Mouse (Mus musculus) forebrain, postnatal 0 days (tissue): Measurements from ENCODE around the gene Il18r1. TPM values are rescaled to one million over a fixed set of nuclear protein-coding genes. Genes with fewer than 3 reads are reported as not detected.

Source experiments
- ATAC-seq: fragments of 200-750 bp; cut with Nextera tagmentation; 2 replicates; pipeline ENCODE4 v1.8.0; 2017; ENCODE audit warnings: mild to moderate bottlenecking, moderate library complexity
- DNase-seq: peaks from one replicate; pipeline ENCODE4 v3.0.0-alpha.2; 2015
- H3K27ac ChIP-seq: fragments of 300-500 bp; sonication (generic); 2 replicates; pipeline ENCODE4 v1.5.1; 2014; ENCODE audit warnings: low read depth, mild to moderate bottlenecking, antibody characterized with exemption, low read length, moderate library complexity, mixed read lengths
- H3K27me3 ChIP-seq: fragments of 300-500 bp; sonication (generic); 2 replicates; pipeline ENCODE4 v1.6.1; 2014; ENCODE audit warnings: mild to moderate bottlenecking, low read length, mixed read lengths; ENCODE audit not compliant: insufficient read depth
- H3K36me3 ChIP-seq: fragments of 300-500 bp; sonication (generic); 2 replicates; pipeline ENCODE4 v1.6.1; 2014; ENCODE audit warnings: mild to moderate bottlenecking, moderate library complexity; ENCODE audit not compliant: insufficient read depth
- H3K4me1 ChIP-seq: fragments of 300-500 bp; sonication (generic); 2 replicates; pipeline ENCODE4 v1.6.1; 2014; ENCODE audit warnings: antibody characterized with exemption; ENCODE audit not compliant: insufficient read depth
- H3K4me2 ChIP-seq: fragments of 300-500 bp; sonication (generic); 2 replicates; pipeline ENCODE4 v1.6.1; 2014; ENCODE audit warnings: low read depth, mild to moderate bottlenecking, moderate library complexity
- H3K4me3 ChIP-seq: fragments of 300-500 bp; sonication (generic); 2 replicates; pipeline ENCODE4 v1.5.1; 2014; ENCODE audit warnings: low read depth, low read length, mixed read lengths
- H3K9ac ChIP-seq: fragments of 300-500 bp; sonication (generic); 2 replicates; pipeline ENCODE4 v1.6.1; 2014; ENCODE audit warnings: mild to moderate bottlenecking
- H3K9me3 ChIP-seq: fragments of 300-500 bp; sonication (generic); 2 replicates; pipeline ENCODE4 v1.6.1; 2016; ENCODE audit warnings: low read length
- CTCF ChIP-seq: sonication (generic); IDR thresholded peaks from 2 replicates; pipeline ENCODE4 v1.5.1; 2016; ENCODE audit warnings: antibody characterized with exemption, control low read depth, low read depth
- whole genome bisulfite sequencing: fragments of 180-500 bp; shearing (Covaris S2); extraction: QIAGEN DNeasy Blood & Tissue Kit; methylation state at CpG from one replicate; pipeline ENCODE4 v1.1.7; 2014; 5-methylcytosine and 5-hydroxymethylcytosine counted together
- polyA plus RNA-seq: library from polyadenylated mRNA; unstranded; fragments of >200 nt; fragmentation: Nextera tagmentation; extraction: Ambion mirVana; gene quantifications from 2 replicates; pipeline ENCODE4 v1.2.1, GENCODE M21; 2015
- total RNA-seq: library from RNA; depleted of rRNA; stranded (reverse); fragments of >200 nt; gene quantifications from 2 replicates; pipeline ENCODE4 v1.2.3, GENCODE M21; 2014

The Il18r1 gene
- total and polyA plus RNA-seq, 2 experiments from 2014 or later, result not detected

GRCm38 (mm10) chr1:40499708-40500107 lies 34.4 kb downstream of the Il18r1 start:
- H3K9me3 ChIP-seq, result no peaks in the 10 kb centered on the region
- H3K27ac ChIP-seq, result no peak overlapping the region
- H3K36me3 ChIP-seq, result no peaks in the 10 kb centered on the region
- no peak for DNase-seq
- 82% methylated on average over 1 of the region's 1 CpGs for WGBS
- no peak overlapping the region for H3K4me3 ChIP-seq
- H3K27me3 ChIP-seq, result no peaks in the 10 kb centered on the region
- no peaks in the 10 kb centered on the region for H3K4me1 ChIP-seq
- H3K4me2 ChIP-seq, result no peak overlapping the region
- TF ChIP-seq CTCF, result no peak
- H3K9ac ChIP-seq, result no peak overlapping the region
- no peak for ATAC-seq

- H3K4me3 ChIP-seq, result no peak overlapping the region
- 86% methylated on average over 4 of the region's 4 CpGs for WGBS
- no peaks in the 10 kb centered on the region for H3K9me3 ChIP-seq
- no peak for ATAC-seq
- no peak overlapping the region for H3K4me2 ChIP-seq
- no peak overlapping the region for H3K9ac ChIP-seq
- no peaks in the 10 kb centered on the region for H3K27me3 ChIP-seq
- no peaks in the 10 kb centered on the region for H3K4me1 ChIP-seq
- no peak for DNase-seq
- H3K27ac ChIP-seq, result no peak overlapping the region
- no peak for TF ChIP-seq CTCF
- no peaks in the 10 kb centered on the region for H3K36me3 ChIP-seq
Observed at GRCm38 (mm10) chr1:40501126-40501525, 35.8 kb downstream of the Il18r1 start.

DNA sequence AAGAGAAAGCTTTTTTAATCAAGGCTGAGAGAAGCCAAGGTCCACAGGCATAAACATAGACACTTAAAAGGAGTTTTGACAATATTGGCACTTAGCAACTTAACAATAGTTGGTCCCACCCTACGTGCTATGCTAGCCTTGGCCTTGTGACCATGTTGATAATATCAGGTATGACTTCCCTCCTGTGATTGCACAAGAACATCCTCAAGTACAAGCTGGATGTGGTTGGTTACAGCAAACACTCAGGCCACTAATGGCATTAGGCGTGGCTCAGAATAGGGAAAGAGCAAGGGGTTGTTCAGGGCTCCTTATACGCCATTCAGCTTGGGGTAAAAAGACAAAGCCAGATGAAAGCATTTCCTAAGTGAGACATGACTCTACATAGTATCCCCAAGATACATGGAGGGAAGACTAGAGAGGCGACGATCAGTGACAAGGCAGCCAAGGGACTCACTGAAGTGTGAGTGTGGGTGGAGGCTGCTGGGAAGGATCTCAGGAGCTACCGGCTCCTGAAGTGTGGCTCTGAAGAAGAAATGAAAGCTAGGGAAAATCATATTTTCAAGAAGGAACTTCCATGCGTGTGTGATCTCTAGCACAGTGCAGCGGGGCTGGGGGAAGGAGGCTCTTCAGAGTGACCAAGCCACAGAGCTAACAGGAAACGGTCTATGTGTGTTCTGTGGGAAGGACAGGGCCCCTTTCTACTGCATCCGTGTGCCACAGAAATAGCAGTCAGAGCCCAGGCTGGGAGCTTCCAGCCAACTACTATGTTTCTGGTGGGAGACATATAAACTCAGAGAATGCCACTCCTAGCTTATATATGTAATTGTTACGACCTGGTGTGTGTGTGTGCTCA lies 36.4 kb downstream of the Il18r1 start:
- no peaks in the 10 kb centered on the region for H3K4me1 ChIP-seq
- no peak overlapping the region for H3K9ac ChIP-seq
- H3K27ac ChIP-seq, result no peak overlapping the region
- no peak overlapping the region for H3K4me3 ChIP-seq
- DNase-seq, result no peak
- 90% methylated on average over 11 of the region's 11 CpGs for WGBS
- no peak for ATAC-seq
- no peaks in the 10 kb centered on the region for H3K9me3 ChIP-seq
- H3K4me2 ChIP-seq, result no peak overlapping the region
- H3K27me3 ChIP-seq, result no peaks in the 10 kb centered on the region
- no peak for TF ChIP-seq CTCF
- H3K36me3 ChIP-seq, result no peaks in the 10 kb centered on the region

- no peaks in the 10 kb centered on the region for H3K9me3 ChIP-seq
- H3K4me1 ChIP-seq, result no peaks in the 10 kb centered on the region
- WGBS, result 88% methylated on average over 5 of the region's 5 CpGs
- H3K36me3 ChIP-seq, result no peaks in the 10 kb centered on the region
- no peak overlapping the region for H3K9ac ChIP-seq
- no peak for DNase-seq
- H3K27me3 ChIP-seq, result no peaks in the 10 kb centered on the region
- no peak for TF ChIP-seq CTCF
- H3K27ac ChIP-seq, result no peak overlapping the region
- H3K4me2 ChIP-seq, result no peak overlapping the region
- ATAC-seq, result no peak
- H3K4me3 ChIP-seq, result no peak overlapping the region
Observed at GRCm38 (mm10) chr1:40504548-40504947, 39.2 kb downstream of the Il18r1 start.

DNA sequence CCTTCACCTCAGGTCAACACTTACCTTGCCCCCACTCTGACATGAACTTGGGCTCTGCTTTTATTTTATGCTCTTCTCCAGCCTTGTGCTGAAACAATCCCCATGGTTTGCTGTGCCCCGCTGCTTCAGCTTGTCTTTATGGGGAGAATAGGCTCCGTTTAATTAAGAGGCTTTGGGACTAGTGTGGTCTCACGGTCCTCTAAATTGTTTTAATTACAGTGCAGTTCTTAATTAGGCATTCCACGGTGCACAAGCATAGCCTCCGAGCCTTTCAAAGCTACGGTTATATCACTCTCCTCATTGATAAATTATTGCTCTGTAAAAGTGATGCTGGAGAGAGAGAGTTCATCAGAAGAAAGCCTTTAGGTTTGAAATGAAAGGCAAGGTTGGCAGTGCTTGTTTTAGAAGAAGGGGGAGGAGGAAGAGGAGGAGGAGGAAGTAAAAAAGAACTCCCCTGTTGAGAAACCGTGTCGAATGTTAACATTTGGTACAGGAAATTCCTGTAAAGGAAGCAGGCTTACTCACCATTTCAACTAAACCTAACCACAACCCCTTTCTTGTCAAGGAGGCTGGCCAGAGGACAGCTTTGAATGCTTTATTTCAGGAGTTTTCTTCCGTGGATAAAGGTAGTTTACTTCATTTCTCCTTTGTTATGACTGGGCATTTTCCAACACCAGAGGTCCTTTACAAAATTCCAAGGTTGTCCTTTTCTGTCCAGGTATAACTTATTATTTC lies 49.7 kb downstream of the Il18r1 start, which contains the start of gene Il18rap:
Il18rap (plus strand) TSS at position 512 of the 735 bp plus-strand sequence.
- no peaks in the 10 kb centered on the region for H3K36me3 ChIP-seq
- ATAC-seq (no peak), DNase-seq (no peak)
- 11% methylated on average over 9 of the region's 9 CpGs for WGBS
- H3K27me3 ChIP-seq, result no peaks in the 10 kb centered on the region
- TF ChIP-seq CTCF, result no peak
- H3K27ac ChIP-seq, result no peak within 1 kb of the TSS
- H3K9ac ChIP-seq, result no peak within 1 kb of the TSS
- H3K4me3 ChIP-seq, result no peak within 1 kb of the TSS
- H3K4me1 ChIP-seq, result no peaks in the 10 kb centered on the region
- H3K9me3 ChIP-seq, result no peaks in the 10 kb centered on the region
- H3K4me2 ChIP-seq, result no peak within 1 kb of the TSS

- no peak overlapping the region for H3K27ac ChIP-seq
- no peaks in the 10 kb centered on the region for H3K27me3 ChIP-seq
- no peak for TF ChIP-seq CTCF
- H3K9ac ChIP-seq, result no peak overlapping the region
- no peak overlapping the region for H3K4me3 ChIP-seq
- H3K4me2 ChIP-seq, result no peak overlapping the region
- no peaks in the 10 kb centered on the region for H3K4me1 ChIP-seq
- H3K36me3 ChIP-seq, result no peaks in the 10 kb centered on the region
- H3K9me3 ChIP-seq, result no peaks in the 10 kb centered on the region
- 86% methylated on average over 6 of the region's 6 CpGs for WGBS
- ATAC-seq, result no peak
- DNase-seq, result no peak
Observed at GRCm38 (mm10) chr1:40516364-40516763, 51.0 kb downstream of the Il18r1 start.

- Histone ChIP-seq H3K36me3 (no peaks in the 10 kb centered on the region), H3K27ac (no peak overlapping the region), H3K4me1 (no peaks in the 10 kb centered on the region), H3K9me3 (no peaks in the 10 kb centered on the region), H3K4me2 (no peak overlapping the region), H3K4me3 (no peak overlapping the region), H3K27me3 (no peaks in the 10 kb centered on the region), H3K9ac (no peak overlapping the region)
- ATAC-seq, result no peak
- DNase-seq, result no peak
- WGBS, result 91% methylated on average over 7 of the region's 7 CpGs
- no peak for TF ChIP-seq CTCF
Observed at GRCm38 (mm10) chr1:40522918-40523317, 57.6 kb downstream of the Il18r1 start.
